Mouse (Mus musculus): ENCODE data around the gene Lyz2.

The Lyz2 gene

DNA sequence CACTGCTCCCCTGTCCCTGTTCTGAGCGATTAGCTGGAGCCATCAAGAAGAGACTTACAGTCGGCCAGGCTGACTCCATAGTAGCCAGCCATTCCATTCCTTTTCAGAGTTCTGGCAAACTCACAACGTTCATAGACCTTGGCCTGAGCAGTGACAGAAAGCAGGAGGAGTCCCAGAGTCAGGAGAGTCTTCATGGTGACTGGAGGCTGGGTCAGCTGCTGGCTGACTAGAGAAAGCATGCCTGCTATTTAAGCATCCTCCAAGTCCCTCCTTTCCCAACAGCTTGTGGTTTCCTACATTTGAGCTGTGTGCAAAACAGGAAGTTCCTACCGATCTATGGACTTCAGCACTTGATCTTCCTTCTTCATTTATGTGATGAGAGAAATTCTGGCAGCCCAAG, at the start of gene Lyz2:
Lyz2 (minus strand) TSS at position 273 of the 400 bp plus-strand sequence.
- Histone ChIP-seq H3K4me3 (replicated peaks; ENCODE audit: low read length) (no peak within 1 kb of the TSS), H3K27me3 (ENCODE audit: insufficient read depth, low read length) (peaks cover 8% of the 10 kb centered on the region; the same call in 1 of the 2 replicates), H3K9me3 (ENCODE audit: low read length) (peaks cover 5% of the 10 kb centered on the region; the same call in 1 of the 2 replicates), H3K36me3 (ENCODE audit: insufficient read depth, low read length) (no peaks in the 10 kb centered on the region), H3K4me1 (replicated peaks; ENCODE audit: low read depth, low read length) (no peaks in the 10 kb centered on the region)
- TF ChIP-seq CTCF (conservative IDR thresholded peaks at IDR 0.05; ENCODE audit: low read length) (no peak), POU5F1 (IDR thresholded peaks at IDR 0.05; ENCODE audit: borderline replicate concordance, low read length) (no peak), NANOG (IDR thresholded peaks at IDR 0.05; ENCODE audit: borderline replicate concordance, low read length) (no peak)

DNA sequence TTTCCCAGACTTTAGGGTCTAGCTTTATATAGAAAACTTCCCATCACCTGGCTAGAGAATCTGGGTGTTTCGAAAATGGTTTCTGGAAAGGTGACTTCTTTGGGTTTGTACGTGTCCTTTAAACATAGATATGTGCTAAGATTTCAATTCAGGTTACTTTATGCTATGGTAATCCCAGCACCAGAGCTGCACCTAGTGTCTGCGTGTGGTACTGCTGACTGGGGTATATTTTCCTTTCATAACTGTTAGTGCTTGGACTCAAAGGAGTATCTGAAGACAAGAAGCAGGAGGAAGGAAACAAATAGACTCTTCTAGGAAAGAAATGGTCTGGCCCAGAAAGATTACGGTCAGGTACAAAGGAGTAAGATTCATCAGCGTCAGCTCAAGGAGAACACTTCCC, 48.4 kb upstream of the Lyz2 start:
- Histone ChIP-seq H3K4me3 (replicated peaks; ENCODE audit: low read length) (no peak overlapping the region), H3K4me1 (replicated peaks; ENCODE audit: low read depth, low read length) (peaks cover 12% of the 10 kb centered on the region; the same call in 1 of the 2 replicates), H3K27me3 (ENCODE audit: insufficient read depth, low read length) (no peaks in the 10 kb centered on the region), H3K9me3 (ENCODE audit: low read length) (no peaks in the 10 kb centered on the region), H3K36me3 (ENCODE audit: insufficient read depth, low read length) (no peaks in the 10 kb centered on the region)
- peak; percentile 56 for TF ChIP-seq CTCF (conservative IDR thresholded peaks at IDR 0.05; ENCODE audit: low read length)
- TF ChIP-seq NANOG (IDR thresholded peaks at IDR 0.05; ENCODE audit: borderline replicate concordance, low read length): no peak

DNA sequence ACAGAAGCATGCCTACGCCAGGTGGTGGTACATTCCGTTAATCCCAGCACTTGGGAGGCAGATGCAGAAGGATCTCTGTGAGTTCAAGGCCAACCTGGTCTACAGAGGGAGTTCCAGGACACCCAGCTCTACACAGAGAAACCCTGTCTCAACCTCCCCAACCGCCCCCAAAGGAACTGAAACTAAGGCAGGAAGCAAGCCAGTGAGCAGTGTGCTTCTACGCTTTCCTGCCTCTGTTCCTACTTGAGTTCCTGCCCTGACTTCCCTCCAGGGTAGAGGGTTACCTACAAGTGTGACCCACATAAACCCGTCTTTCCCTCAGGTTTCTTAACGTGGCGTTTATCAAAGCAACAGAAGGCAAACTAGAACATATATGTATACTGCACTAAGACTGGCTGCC, 41.7 kb upstream of the Lyz2 start:
- TF ChIP-seq CTCF (conservative IDR thresholded peaks at IDR 0.05; ENCODE audit: low read length): no peak
- no peak for TF ChIP-seq POU5F1 (IDR thresholded peaks at IDR 0.05; ENCODE audit: borderline replicate concordance, low read length)
- no peak for TF ChIP-seq NANOG (IDR thresholded peaks at IDR 0.05; ENCODE audit: borderline replicate concordance, low read length)
- no peak overlapping the region for H3K4me3 ChIP-seq (replicated peaks; ENCODE audit: low read length)
- H3K36me3 ChIP-seq (ENCODE audit: insufficient read depth, low read length): no peaks in the 10 kb centered on the region
- H3K27me3 ChIP-seq (ENCODE audit: insufficient read depth, low read length): no peaks in the 10 kb centered on the region
- no peaks in the 10 kb centered on the region for H3K9me3 ChIP-seq (ENCODE audit: low read length)
- H3K4me1 ChIP-seq (replicated peaks; ENCODE audit: low read depth, low read length): 0 out of 2 replicates have a peak, but pooled peaks cover under 1% of the 10 kb centered on the region

DNA sequence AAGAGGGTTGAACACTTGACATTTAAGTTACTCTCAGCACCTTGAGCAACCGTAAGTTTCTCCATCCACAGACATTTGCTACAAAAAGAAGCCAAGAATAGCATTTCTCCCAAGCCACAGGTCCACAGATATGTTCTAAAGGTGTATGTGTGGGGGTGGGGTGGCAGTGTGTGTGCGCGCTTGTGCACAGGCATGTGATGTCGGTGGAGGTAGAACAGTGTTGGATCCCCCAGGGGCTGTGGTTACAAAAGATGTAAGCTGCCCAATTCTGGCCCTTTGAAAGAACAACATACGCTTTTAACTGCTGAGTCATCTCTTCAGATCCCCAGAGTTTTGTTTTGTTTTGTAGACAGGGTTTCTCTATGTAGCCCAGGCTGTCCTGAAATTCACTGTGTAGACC, 40.5 kb upstream of the Lyz2 start:
- Histone ChIP-seq H3K9me3 (ENCODE audit: low read length) (no peaks in the 10 kb centered on the region), H3K27me3 (ENCODE audit: insufficient read depth, low read length) (no peaks in the 10 kb centered on the region), H3K36me3 (ENCODE audit: insufficient read depth, low read length) (no peaks in the 10 kb centered on the region), H3K4me1 (replicated peaks; ENCODE audit: low read depth, low read length) (no peaks in the 10 kb centered on the region), H3K4me3 (replicated peaks; ENCODE audit: low read length) (no peak overlapping the region)
- TF ChIP-seq POU5F1 (IDR thresholded peaks at IDR 0.05; ENCODE audit: borderline replicate concordance, low read length) (no peak), CTCF (conservative IDR thresholded peaks at IDR 0.05; ENCODE audit: low read length) (no peak), NANOG (IDR thresholded peaks at IDR 0.05; ENCODE audit: borderline replicate concordance, low read length) (no peak)

DNA sequence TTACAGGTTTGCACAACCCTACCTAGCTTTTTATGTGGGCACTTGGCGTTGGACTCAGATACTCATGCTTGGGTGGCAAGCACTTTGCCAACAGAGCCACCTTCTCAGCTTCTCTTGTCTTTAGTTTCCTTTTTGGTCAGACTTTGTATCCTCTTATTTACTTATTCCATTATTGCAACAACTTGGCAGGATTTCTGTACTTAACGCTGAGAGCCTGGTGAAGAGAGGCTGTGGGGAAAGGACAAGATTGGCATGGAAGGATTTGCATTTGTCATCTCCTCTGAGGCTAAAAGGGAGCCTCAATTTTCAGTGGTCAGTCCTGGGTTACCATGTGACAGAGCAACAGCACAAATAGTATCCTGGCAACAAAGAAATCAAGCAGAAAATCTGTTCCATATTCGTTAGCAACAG, 38.5 kb upstream of the Lyz2 start:
- Histone ChIP-seq H3K4me1 (replicated peaks; ENCODE audit: low read depth, low read length) (no peaks in the 10 kb centered on the region), H3K27me3 (ENCODE audit: insufficient read depth, low read length) (no peaks in the 10 kb centered on the region), H3K9me3 (ENCODE audit: low read length) (no peaks in the 10 kb centered on the region), H3K4me3 (replicated peaks; ENCODE audit: low read length) (no peak overlapping the region), H3K36me3 (ENCODE audit: insufficient read depth, low read length) (no peaks in the 10 kb centered on the region)
- TF ChIP-seq CTCF (conservative IDR thresholded peaks at IDR 0.05; ENCODE audit: low read length): no peak
- no peak for TF ChIP-seq NANOG (IDR thresholded peaks at IDR 0.05; ENCODE audit: borderline replicate concordance, low read length)

DNA sequence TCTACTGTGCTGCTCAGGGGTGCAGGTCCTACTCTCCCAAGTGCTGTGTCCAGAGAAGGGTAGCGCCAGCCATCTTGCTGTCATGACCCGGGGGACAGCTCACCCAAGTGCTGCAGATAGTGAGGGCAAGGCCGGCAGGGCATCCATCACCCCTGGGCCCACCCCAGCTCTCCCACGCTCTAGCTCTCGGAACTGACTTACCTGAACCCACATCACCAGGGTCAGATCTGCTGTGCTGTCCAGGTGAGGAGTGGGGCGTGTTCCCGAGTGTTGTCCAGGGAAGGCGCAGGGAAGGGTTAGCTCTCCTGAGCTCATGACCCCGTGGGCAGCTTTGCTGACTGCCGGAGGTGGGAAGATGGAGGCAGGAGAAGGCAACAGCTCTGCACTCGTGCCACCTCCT, 34.3 kb upstream of the Lyz2 start:
- Histone ChIP-seq H3K9me3 (ENCODE audit: low read length) (no peaks in the 10 kb centered on the region), H3K4me3 (replicated peaks; ENCODE audit: low read length) (no peak overlapping the region), H3K4me1 (replicated peaks; ENCODE audit: low read depth, low read length) (no peaks in the 10 kb centered on the region), H3K27me3 (ENCODE audit: insufficient read depth, low read length) (no peaks in the 10 kb centered on the region), H3K36me3 (ENCODE audit: insufficient read depth, low read length) (no peaks in the 10 kb centered on the region)
- TF ChIP-seq POU5F1 (IDR thresholded peaks at IDR 0.05; ENCODE audit: borderline replicate concordance, low read length) (no peak), CTCF (conservative IDR thresholded peaks at IDR 0.05; ENCODE audit: low read length) (no peak), NANOG (IDR thresholded peaks at IDR 0.05; ENCODE audit: borderline replicate concordance, low read length) (no peak)

DNA sequence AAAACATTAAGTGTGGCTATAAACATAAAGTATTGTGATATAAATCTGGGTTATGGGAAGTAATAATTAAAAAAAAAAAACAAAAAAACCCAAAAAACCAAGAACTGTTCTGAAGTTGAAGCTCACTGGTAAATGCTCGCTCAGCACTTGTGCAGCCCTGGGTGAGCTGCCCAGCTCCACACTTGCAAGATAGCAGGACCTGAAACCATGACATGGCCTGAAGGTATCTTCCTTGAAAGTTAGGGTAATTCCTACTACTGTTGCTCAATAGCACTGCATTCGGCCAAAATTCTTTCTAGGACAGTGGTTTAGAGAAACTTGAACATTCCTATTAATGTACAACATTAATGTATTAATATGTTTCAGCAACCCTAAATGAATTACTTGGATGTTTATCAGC, 31.0 kb upstream of the Lyz2 start:
- TF ChIP-seq CTCF (conservative IDR thresholded peaks at IDR 0.05; ENCODE audit: low read length) (no peak), POU5F1 (IDR thresholded peaks at IDR 0.05; ENCODE audit: borderline replicate concordance, low read length) (no peak), NANOG (IDR thresholded peaks at IDR 0.05; ENCODE audit: borderline replicate concordance, low read length) (no peak)
- Histone ChIP-seq H3K27me3 (ENCODE audit: insufficient read depth, low read length) (no peaks in the 10 kb centered on the region), H3K4me1 (replicated peaks; ENCODE audit: low read depth, low read length) (no peaks in the 10 kb centered on the region), H3K36me3 (ENCODE audit: insufficient read depth, low read length) (no peaks in the 10 kb centered on the region), H3K9me3 (ENCODE audit: low read length) (no peaks in the 10 kb centered on the region), H3K4me3 (replicated peaks; ENCODE audit: low read length) (no peak overlapping the region)

DNA sequence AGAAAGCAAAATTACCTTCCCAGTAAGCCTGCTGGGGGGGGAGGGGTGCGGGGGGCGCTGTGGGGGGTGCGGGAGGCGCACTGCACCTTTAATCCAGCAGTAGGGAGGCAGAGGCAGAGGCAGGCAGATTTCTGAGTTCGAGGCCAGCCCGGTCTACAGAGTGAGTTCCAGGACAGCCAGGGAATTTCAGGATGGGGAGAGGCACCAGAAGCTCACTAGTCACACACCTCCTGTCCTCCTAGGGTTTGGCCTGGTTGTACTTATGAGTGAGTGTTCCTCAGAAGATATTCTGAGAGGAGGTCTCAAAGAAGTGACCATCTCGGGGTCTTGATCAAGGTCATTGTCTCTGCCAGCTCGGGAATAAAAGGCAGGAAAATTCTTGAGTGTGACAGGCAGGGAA, 30.0 kb upstream of the Lyz2 start:
- H3K9me3 ChIP-seq (ENCODE audit: low read length): no peaks in the 10 kb centered on the region
- H3K27me3 ChIP-seq (ENCODE audit: insufficient read depth, low read length): no peaks in the 10 kb centered on the region
- H3K4me3 ChIP-seq (replicated peaks; ENCODE audit: low read length): no peak overlapping the region
- no peak for TF ChIP-seq POU5F1 (IDR thresholded peaks at IDR 0.05; ENCODE audit: borderline replicate concordance, low read length)
- TF ChIP-seq NANOG (IDR thresholded peaks at IDR 0.05; ENCODE audit: borderline replicate concordance, low read length): no peak
- no peak for TF ChIP-seq CTCF (conservative IDR thresholded peaks at IDR 0.05; ENCODE audit: low read length)
- H3K4me1 ChIP-seq (replicated peaks; ENCODE audit: low read depth, low read length): no peaks in the 10 kb centered on the region
- H3K36me3 ChIP-seq (ENCODE audit: insufficient read depth, low read length): no peaks in the 10 kb centered on the region

DNA sequence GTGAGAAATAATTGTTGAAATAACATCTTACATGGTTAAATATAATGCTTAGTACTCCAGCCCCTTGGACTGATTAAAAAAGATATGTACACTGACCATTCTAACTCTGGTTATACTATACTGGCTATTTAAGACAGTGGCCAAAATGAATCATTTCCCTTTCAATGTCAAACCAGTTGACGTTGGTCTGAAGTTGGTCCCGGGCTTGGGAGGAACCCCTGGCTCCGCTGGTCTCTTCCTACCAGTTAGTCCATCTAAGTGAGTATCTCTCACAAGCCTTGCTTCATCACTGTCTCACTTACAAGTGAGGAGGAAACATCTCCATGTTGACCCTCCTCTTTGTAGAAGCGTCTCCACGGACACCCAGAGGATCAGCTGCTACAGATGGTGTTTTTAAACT, 22.2 kb upstream of the Lyz2 start:
- Histone ChIP-seq H3K4me3 (replicated peaks; ENCODE audit: low read length) (no peak overlapping the region), H3K36me3 (ENCODE audit: insufficient read depth, low read length) (no peaks in the 10 kb centered on the region), H3K27me3 (ENCODE audit: insufficient read depth, low read length) (no peaks in the 10 kb centered on the region), H3K4me1 (replicated peaks; ENCODE audit: low read depth, low read length) (no peaks in the 10 kb centered on the region), H3K9me3 (ENCODE audit: low read length) (no peaks in the 10 kb centered on the region)
- no peak for TF ChIP-seq CTCF (conservative IDR thresholded peaks at IDR 0.05; ENCODE audit: low read length)
- TF ChIP-seq POU5F1 (IDR thresholded peaks at IDR 0.05; ENCODE audit: borderline replicate concordance, low read length): no peak
- TF ChIP-seq NANOG (IDR thresholded peaks at IDR 0.05; ENCODE audit: borderline replicate concordance, low read length): no peak

Data from E14TG2a.4 (cell line).